Mouse (Mus musculus): Measurements from ENCODE around the gene Polr3h.

Polr3h gene

GRCm38 (mm10) chr15:81864238-81864637 is 61.8 kb downstream of the Polr3h start:
- no peak for DNase-seq (ENCODE audit: low spot score)

GRCm38 (mm10) chr15:81860471-81861135 is 65.4 kb downstream of the Polr3h start:
- no peak for DNase-seq (ENCODE audit: low spot score)

DNA sequence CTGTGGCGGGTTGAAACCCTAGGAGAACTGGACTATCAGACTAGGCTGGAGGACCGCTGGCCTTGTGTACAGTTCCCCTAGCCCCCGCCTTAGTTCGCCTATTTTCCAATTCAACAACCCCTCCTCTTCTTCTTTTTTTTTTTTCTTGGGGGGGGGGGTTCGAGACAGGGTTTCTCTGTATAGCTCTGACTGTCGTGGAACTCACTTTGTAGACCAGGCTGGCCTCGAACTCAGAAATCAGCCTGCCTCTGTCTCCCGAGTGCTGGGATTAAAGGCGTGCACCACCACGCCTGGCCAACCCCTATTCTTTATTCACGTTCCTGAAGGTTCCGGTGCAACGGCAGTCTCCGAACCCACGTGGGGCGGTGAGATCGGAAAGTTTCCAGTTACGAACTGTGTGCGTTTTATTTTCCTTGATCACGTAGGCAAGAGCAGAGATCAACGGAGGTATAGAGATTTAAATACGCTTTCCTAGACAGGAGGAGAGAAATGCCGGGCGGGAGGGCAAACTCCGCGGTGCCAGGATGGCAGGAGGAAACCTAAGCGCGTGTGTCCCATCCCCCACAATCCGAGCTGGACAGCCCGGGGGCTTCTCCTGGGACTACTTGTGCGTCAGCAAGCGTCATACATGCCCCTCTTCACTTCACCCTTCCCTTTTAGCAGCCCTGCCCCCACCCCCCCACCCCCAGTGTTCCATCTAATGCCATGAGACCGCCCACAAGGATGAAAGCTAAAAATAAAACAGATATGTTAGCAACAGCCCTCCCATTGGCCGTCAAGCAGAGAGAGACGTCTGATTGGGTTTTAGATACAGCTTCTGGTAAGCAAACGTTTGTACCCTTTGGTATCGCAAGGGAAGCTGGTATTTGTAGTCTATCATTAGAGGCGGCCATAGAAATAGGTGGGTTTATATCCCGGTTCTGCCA is 66.4 kb downstream of the Polr3h start:
- peak; percentile 67 for DNase-seq (ENCODE audit: low spot score)

- peak; percentile 60 for DNase-seq (ENCODE audit: low spot score)
Measured at GRCm38 (mm10) chr15:81858517-81859329, 67.3 kb downstream of the Polr3h start, which contains the start of gene Tob2. TSS of gene Tob2 (minus strand) at chr15:81858796.

DNA sequence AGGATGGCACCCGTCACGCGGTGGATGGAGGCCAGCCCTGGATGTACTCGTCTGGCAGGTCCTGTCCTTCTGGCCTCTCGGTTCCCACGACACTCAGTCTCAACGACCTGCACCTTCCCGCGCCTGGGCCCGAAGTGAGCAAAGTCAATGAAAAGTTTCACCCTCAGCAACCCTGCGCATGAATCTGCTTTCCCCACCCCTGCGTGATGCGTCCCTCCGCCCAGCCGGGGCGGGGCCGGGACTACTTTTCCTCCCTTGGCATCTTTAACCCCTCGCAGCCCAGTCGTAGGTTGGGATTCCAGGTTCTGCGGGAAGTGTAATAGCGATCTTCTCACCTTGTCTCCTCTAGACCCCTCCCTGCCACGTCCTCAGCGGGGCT is 67.9 kb downstream of the Polr3h start:
- peak; percentile 86 for DNase-seq (ENCODE audit: low spot score)

- DNase-seq (ENCODE audit: low spot score), result no peak
Measured at GRCm38 (mm10) chr15:81857724-81858116, 68.3 kb downstream of the Polr3h start.

- peak; percentile 18 for DNase-seq (ENCODE audit: low spot score)
Measured at GRCm38 (mm10) chr15:81856938-81857723, 68.9 kb downstream of the Polr3h start.

DNA sequence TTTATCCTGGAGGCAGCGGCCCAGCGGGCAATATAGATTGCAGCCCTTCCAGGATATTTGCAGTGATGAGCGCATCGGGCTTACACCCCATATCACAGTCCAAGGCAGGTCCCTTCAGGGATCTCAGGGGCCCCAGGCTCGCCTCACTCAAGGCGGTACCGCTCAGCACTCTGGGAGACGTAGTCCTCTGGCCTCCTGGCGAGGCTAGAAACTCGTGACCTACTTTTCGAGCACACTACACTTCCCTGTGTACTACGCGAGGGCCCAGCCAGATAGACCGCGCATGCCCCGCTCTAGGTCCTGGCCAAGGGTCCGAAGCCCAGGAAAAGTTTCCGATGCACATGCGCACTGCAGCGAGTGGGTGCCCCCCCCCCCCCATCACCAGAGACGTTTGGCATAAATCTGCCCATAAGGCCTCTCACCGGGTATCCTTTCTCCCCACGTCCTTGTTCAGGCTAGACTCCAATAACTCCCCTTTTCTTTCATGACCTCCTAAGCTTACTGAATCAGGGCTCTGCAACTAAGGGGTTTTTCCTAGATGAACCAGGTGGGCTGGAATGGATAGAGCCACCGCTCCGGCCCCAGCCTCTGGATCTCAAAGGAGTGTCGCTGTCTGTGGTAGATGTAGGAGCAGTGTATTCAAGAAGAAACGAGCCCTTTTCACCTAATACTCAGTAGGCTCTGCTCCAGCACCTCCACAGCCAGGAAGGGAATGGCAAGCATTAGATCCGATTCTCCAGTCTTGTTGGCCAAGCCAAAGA is 69.8 kb downstream of the Polr3h start:
- DNase-seq (ENCODE audit: low spot score), result peak; percentile 65

DNA sequence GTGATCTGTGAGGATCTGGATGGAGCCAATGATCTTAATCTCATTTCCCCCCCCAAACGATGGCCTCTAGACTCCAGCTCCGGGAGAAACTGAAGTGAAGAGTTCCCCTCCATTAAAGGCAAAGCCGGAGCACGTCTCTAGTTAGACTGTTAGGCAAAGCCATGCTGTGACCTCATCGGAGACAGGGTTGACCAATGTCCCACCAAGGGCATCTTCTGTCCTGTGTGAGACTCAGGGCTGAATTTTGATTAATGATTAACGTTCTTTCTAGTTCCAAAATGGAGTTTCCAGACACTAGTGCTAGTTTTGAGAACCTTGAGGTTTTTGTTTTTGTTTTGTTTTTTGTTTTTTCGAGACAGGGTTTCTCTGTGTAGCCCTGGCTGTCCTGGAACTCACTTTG is 73.0 kb downstream of the Polr3h start:
- no peak for DNase-seq (ENCODE audit: low spot score)

DNA sequence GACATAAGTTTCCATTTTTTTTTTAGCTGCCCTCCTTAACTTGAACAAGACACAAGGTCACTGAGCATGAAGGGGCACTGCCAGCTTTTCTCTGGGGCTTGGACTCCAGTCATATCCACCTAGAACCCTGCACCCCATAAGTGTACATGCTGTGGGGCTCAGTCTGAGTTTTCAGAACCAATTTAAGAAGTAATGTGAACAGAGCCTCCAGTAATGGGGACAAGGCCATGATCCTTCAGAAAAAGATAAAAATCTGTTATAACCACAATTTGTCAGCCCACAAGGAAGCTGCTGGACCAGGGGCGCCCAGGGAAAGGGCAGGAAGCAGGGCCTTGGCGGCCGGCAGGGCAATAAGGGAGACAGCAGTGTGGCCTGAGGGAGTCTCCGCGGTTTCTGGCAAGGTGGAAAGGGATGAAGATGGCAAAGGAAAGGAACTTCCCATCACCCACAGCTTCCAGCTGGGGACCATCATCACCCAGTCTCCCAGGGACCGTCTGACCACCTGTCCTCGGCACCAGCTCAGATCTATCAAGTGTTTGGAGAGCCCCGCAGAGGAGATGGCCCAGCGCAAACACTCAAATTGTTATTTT is 73.5 kb downstream of the Polr3h start:
- DNase-seq (ENCODE audit: low spot score), result no peak

DNA sequence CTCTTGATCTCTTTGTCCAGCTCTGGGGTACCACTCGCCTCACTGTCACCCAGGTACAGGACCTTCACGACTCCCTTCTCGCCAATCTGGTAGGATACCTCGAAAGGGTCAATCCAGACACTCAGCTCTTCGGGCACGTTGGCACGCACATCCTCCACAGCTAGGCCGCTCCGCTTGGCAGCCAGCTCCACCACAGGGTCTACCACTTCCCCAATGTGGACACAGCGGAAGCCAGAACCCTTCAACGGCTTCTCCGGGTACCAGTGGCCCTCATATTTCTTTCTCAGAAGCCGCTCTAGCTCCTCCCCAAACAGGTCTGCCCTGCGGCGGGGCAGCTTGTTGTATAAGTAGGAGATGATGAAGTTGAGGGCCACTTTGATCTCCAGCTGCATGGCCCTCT is 74.7 kb downstream of the Polr3h start:
- DNase-seq (ENCODE audit: low spot score), result no peak

DNA sequence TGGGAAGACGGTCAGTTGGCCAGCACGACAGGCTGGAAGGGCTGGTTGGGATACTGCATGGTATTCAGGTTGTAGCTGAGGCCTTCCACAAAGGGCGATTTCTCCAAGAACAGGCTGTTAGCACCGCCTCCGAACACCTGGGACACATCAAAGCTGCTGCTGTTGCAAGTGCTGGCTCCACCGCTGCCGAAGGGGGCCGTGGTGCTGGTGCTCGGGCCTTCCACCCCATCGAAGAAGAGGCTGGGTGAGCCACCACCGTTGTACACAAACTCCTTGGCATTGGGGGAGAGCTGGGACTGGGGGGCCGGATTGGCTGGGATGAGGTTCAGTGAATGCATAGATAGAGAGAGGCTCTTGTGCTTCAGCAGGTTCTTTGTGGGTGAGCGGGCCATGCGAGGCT is 75.3 kb downstream of the Polr3h start:
- no peak for DNase-seq (ENCODE audit: low spot score)

DNA sequence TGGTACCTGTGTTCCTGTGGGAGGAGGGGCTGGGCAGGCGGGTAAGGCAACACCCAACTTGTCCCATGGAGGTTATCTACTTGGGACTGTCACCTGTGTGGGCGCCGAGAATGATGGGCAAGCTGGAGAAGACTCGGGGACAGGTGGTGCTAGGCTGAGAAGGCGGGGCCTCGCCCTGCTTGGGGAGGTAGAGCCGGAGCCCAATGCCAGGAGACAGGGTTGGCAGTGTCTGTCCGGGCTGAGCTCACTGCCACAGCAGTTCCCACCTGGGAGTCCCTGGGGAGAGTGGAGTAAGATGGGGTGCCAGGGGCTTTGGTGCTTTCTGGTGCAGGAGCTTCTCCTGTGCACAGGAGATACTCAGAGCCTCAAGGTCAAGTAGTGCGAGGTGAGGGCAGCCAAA is 76.9 kb downstream of the Polr3h start:
- no peak for DNase-seq (ENCODE audit: low spot score)

DNA sequence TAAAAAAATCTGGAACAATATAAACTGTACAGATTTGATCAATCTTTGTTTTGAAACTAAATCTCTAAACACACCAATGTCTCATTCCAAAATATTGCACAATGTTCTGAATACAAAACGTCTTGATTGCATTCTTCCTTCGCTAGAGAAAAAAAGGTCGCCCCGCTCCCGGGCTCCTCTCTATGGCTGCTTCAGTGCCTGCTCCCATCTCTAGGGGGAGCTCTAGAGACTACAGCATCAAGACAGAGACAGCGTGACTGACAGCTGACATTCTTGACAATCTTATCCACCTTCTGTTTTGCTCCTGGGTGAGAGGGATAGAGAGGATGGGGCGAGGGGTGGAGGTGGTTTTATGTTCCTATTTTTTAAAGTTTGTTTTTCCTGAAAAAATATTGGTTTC is 77.7 kb downstream of the Polr3h start:
- DNase-seq (ENCODE audit: low spot score), result peak; percentile 55

GRCm38 (mm10) chr15:81847861-81848260 is 78.2 kb downstream of the Polr3h start:
- no peak for DNase-seq (ENCODE audit: low spot score)

GRCm38 (mm10) chr15:81847161-81847560 is 78.9 kb downstream of the Polr3h start:
- no peak for DNase-seq (ENCODE audit: low spot score)

DNA sequence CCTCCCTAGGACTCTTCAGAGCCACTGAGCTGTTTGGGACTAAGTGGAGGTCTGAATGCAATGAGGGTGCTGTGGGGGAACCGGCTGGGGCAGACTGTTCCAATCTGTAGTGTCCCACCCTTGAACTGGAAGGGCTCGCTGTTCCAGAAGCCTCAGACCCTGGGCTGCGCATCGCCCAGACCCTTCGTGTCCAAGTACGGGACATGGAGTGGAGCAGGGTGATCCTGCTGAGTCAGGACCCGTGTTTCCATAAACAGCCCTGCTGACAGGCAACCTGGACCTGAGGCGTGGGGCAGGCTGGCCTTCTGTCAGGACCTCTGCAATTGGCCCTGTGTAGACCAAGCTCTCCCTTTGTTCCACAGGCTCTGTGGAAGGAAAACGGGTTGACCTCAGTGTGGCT is 79.3 kb downstream of the Polr3h start:
- DNase-seq (ENCODE audit: low spot score), result no peak

DNA sequence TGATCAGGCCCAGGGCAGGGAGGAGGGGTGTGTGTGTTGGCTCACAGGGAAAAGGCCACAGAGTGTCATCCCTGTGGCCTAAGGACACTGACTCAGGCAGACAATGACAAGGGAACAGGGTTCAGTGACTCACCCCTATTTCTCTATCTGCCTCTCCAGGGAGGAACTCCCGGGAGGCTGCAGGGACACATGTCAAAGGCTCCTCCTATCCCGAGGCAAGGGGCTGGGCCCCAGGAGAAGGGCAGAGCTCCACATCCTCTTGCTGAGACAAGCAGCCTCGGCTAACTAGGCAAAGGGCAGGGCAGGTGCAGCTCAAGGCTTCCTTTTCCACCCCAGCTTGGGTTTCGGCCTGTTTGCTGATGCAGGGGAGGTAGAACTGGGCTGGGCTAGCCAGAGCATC is 80.3 kb downstream of the Polr3h start:
- DNase-seq (ENCODE audit: low spot score), result no peak

DNA sequence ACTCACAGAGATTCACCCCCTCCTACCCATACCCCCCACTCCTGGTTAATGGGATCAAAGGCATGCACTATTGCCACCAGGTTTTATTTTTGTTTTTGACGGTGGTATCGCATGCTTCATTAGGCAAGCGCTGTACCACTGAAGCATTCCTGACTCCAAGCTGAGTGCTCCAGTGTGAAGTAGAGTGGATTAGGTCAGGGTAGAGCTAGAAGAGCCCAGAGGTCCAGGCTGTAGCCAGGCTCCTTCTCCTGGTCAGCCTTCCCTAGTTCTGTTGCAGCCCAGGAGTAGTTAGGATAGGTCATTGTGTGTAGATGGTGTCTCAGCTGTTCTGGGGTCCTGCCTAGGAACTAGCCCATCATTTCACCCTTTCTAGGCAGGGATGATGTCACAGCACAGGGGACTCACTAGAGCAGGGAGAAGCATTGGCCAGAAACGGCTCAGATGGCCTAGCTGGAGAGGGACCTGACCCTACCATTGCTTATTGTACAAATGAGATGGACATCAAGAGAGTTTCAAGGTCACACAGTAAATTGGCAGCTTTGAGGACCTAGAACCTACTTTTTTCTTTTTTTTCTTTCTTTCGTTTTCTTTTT is 80.9 kb downstream of the Polr3h start:
- DNase-seq (ENCODE audit: low spot score), result no peak

DNA sequence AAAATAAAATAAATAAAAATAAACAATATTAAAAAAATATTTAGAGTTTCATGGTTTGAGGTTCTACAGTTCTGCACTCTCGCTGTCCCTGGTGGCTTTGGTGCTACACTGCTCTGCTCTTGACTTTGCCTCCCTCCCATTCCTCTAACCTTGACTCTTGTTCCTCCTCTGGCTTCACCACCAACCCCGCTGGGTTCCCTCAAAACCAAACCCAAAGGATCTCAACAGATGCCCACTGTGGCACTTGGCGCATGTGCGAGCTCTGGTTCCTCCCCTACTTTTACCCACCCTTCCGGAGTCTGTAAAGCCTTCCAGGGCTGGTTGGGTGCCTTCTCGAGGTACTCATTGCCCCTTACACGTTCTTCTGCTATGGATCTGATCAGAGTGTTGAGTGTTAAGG is 83.8 kb downstream of the Polr3h start:
- no peak for DNase-seq (ENCODE audit: low spot score)

Measured in spleen, adult 12 weeks (tissue).